Mouse (Mus musculus) lung, embryonic 16.5 days (tissue): ENCODE measurements around the gene Ccdc157. TPM values are rescaled to one million over a fixed set of nuclear protein-coding genes. Genes with fewer than 3 reads are reported as not detected.

Experiments
- ATAC-seq: fragments of 200-750 bp; cut with Nextera tagmentation; 2 replicates; pipeline ENCODE4 v1.8.0; 2017; ENCODE audit warnings: low read depth, mild to moderate bottlenecking, moderate library complexity
- H3K27ac ChIP-seq: fragments of 300-500 bp; sonication (generic); 2 replicates; pipeline ENCODE4 v1.5.1; 2014; ENCODE audit warnings: mild to moderate bottlenecking, control low read depth, low read length
- H3K27me3 ChIP-seq: fragments of 300-500 bp; sonication (generic); 2 replicates; pipeline ENCODE4 v1.6.1; 2014; ENCODE audit warnings: low read depth, low read length, mixed read lengths; ENCODE audit not compliant: control insufficient read depth, insufficient read depth
- H3K36me3 ChIP-seq: fragments of 300-500 bp; sonication (generic); 2 replicates; pipeline ENCODE4 v1.6.1; 2014; ENCODE audit warnings: low read length; ENCODE audit not compliant: control insufficient read depth, insufficient read depth
- H3K4me1 ChIP-seq: fragments of 300-500 bp; sonication (generic); replicated peaks from 2 replicates; pipeline ENCODE4 v1.6.1; 2014; ENCODE audit warnings: low read length, mixed read lengths; ENCODE audit not compliant: control insufficient read depth, insufficient read depth
- H3K4me2 ChIP-seq: fragments of 300-500 bp; sonication (generic); 2 replicates; pipeline ENCODE4 v1.6.1; 2014; ENCODE audit warnings: low read depth, low read length, control low read depth
- H3K4me3 ChIP-seq: fragments of 300-500 bp; sonication (generic); 2 replicates; pipeline ENCODE4 v1.5.1; 2014; ENCODE audit warnings: mild to moderate bottlenecking, low read length, control low read depth
- H3K9ac ChIP-seq: fragments of 300-500 bp; sonication (generic); 2 replicates; pipeline ENCODE4 v1.6.1; 2014; ENCODE audit warnings: low read length, control low read depth
- H3K9me3 ChIP-seq: fragments of 300-500 bp; sonication (generic); 2 replicates; pipeline ENCODE4 v1.6.1; 2016; ENCODE audit warnings: low read length; ENCODE audit not compliant: control insufficient read depth
- WGBS: fragments of 180-500 bp; shearing (Covaris S2); extraction: QIAGEN DNeasy Blood & Tissue Kit; methylation state at CpG from one replicate; pipeline ENCODE4 v1.1.7; 2014; 5-methylcytosine and 5-hydroxymethylcytosine counted together
- polyA plus RNA-seq: library from polyadenylated mRNA; unstranded; fragments of >200 nt; fragmentation: Nextera tagmentation; extraction: Ambion mirVana; gene quantifications from 2 replicates; pipeline ENCODE4 v1.2.1, GENCODE M21; 2015

Ccdc157 gene
- polyA plus RNA-seq, 1 experiment from 2014 or later: 9.2 TPM

DNA sequence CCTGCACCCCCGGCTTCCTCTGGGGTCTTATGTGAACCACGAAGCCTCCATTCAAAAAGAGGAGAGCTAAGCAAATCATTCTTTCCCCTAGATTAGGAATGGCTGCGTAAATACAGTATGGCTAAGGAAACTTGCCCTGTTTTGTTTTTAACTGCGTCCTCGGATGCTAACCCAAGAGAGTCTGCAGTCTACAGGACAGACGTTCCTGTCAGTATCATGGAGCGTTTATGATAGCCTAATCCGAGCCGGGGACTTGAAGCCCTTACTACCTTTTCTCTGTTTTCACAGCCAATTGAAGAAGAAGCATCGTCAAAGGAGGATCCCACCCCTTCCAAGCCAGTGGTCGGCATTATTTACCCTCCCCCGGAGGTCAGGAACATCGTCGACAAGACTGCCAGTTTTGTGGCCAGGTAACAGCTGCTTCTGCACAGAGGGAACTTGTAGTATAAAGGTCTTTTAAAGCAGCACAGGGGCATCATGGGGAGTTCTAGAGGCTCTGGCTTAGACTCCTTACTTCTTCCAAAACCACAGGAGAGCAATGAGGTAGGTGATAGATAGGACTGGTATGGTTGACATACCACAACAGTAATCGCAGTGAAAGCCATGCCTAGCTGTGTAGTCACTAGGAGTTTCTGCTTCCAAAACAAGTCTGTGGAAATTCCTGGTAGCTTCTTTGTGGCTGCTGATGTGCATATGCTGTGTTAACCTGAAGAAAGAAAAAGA, 826 bp upstream of the Ccdc157 start:
- WGBS: 4% methylated on average over 15 of the region's 15 CpGs
- peak overlapping the region; percentile 79 for H3K27ac ChIP-seq
- no peaks in the 10 kb centered on the region for H3K27me3 ChIP-seq
- H3K9ac ChIP-seq: peak overlapping the region; percentile 86
- peak overlapping the region; percentile 68 for H3K4me2 ChIP-seq
- peaks cover 17% of the 10 kb centered on the region for H3K36me3 ChIP-seq
- H3K9me3 ChIP-seq: no peaks in the 10 kb centered on the region
- peaks cover 17% of the 10 kb centered on the region for H3K4me1 ChIP-seq
- no peak for ATAC-seq
- H3K4me3 ChIP-seq: peak overlapping the region; percentile 84

DNA sequence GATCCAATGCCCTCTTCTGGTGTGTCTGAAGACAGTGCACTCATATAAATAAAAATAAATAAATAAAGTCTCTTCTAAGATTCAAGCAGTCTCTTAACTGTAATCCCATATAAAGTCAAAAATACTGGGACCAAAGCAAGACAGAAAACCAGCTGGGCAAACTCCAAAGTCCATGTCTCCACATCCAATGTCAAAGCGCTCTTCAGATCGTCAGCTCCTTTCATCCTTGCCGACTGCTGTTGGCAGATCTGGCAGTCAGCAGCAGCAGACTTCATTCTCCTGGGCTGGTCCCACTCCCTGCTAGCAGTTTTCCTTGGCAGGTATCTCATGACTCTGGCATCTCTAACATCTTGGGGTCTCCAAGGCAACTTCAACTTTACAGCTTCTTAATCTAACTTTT, 1.4 kb downstream of the Ccdc157 start:
- Histone ChIP-seq H3K27ac (no peak overlapping the region), H3K4me3 (no peak overlapping the region), H3K4me1 (peaks cover 17% of the 10 kb centered on the region), H3K36me3 (peaks cover 8% of the 10 kb centered on the region), H3K9me3 (no peaks in the 10 kb centered on the region), H3K4me2 (no peak overlapping the region), H3K27me3 (no peaks in the 10 kb centered on the region), H3K9ac (no peak overlapping the region)
- ATAC-seq: no peak
- WGBS: 78% methylated on average over 3 of the region's 3 CpGs

GRCm38 (mm10) chr11:4155641-4156040, 4.5 kb downstream of the Ccdc157 start:
- no peak for ATAC-seq
- WGBS: 64% methylated on average over 5 of the region's 5 CpGs
- H3K9me3 ChIP-seq: no peaks in the 10 kb centered on the region
- H3K36me3 ChIP-seq: no peaks in the 10 kb centered on the region
- no peak overlapping the region for H3K4me2 ChIP-seq
- H3K27me3 ChIP-seq: no peaks in the 10 kb centered on the region
- no peak overlapping the region for H3K9ac ChIP-seq
- H3K4me1 ChIP-seq: peaks cover 6% of the 10 kb centered on the region; the same call in 1 of the 2 replicates
- H3K27ac ChIP-seq: no peak overlapping the region
- H3K4me3 ChIP-seq: no peak overlapping the region

GRCm38 (mm10) chr11:4153694-4154093, 6.4 kb downstream of the Ccdc157 start:
- H3K27ac ChIP-seq: no peak overlapping the region
- WGBS: 85% methylated on average over 7 of the region's 7 CpGs
- no peak overlapping the region for H3K4me2 ChIP-seq
- no peaks in the 10 kb centered on the region for H3K36me3 ChIP-seq
- no peak overlapping the region for H3K4me3 ChIP-seq
- H3K4me1 ChIP-seq: no peaks in the 10 kb centered on the region
- H3K9ac ChIP-seq: no peak overlapping the region
- no peak for ATAC-seq
- H3K27me3 ChIP-seq: no peaks in the 10 kb centered on the region
- no peaks in the 10 kb centered on the region for H3K9me3 ChIP-seq

DNA sequence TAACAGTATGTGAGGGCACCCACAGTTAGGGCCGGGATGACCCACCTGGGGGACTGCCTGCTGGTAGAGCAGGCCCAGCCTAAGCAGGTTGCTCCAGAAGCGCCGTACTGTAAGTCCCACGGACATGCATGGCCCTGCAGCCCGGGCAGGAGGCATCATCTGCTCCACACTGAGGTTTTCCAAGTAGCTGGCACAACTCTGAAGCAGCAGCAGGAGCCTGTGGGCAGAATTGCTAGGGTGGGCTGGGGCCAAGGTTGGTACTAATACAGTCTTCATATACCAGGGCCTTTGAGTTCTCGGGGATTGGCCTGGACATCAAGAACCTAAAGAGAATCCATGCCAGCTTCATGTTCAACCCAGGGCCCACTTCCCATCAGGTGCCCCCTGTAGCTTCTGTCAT, 10.2 kb downstream of the Ccdc157 start:
- Histone ChIP-seq H3K9ac (no peak overlapping the region), H3K36me3 (no peaks in the 10 kb centered on the region), H3K4me1 (no peaks in the 10 kb centered on the region), H3K27me3 (no peaks in the 10 kb centered on the region), H3K4me2 (no peak overlapping the region), H3K4me3 (no peak overlapping the region), H3K27ac (no peak overlapping the region), H3K9me3 (no peaks in the 10 kb centered on the region)
- WGBS: 91% methylated on average over 6 of the region's 6 CpGs
- ATAC-seq: no peak

DNA sequence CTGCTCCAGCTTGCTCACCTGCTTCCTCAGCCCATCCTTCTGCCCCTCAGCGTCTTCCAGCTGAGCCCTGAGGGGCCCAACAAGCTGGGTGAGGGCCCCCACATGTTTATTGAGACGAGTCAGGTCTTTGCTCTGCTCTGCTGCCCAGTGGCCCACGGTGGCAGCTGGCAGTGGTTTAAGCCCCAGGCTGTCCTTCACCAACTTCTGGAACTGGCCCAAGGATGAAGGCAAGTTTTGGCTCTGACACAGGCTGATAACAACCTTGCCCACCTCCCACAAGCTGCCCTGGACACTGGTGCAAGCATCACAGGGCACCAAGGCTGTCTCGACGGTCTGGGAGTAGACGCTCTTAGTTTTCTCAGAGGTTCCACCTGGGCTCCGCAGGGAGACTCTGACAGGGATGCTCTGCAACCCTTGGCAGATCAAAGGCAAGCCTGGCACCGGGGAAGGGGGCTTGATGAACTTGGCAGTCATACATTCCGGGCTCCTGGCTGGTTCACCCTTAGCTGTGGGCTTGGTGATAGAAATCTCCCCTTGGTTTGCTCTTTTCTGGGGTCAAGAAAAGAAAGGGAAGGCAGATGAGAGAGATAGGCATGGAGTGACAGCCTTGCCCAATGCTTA, 11.4 kb downstream of the Ccdc157 start:
- H3K27ac ChIP-seq: no peak overlapping the region
- no peak overlapping the region for H3K4me3 ChIP-seq
- no peak for ATAC-seq
- no peak overlapping the region for H3K9ac ChIP-seq
- H3K9me3 ChIP-seq: no peaks in the 10 kb centered on the region
- no peaks in the 10 kb centered on the region for H3K36me3 ChIP-seq
- no peak overlapping the region for H3K4me2 ChIP-seq
- no peaks in the 10 kb centered on the region for H3K4me1 ChIP-seq
- no peaks in the 10 kb centered on the region for H3K27me3 ChIP-seq
- 75% methylated on average over 9 of the region's 9 CpGs for WGBS

DNA sequence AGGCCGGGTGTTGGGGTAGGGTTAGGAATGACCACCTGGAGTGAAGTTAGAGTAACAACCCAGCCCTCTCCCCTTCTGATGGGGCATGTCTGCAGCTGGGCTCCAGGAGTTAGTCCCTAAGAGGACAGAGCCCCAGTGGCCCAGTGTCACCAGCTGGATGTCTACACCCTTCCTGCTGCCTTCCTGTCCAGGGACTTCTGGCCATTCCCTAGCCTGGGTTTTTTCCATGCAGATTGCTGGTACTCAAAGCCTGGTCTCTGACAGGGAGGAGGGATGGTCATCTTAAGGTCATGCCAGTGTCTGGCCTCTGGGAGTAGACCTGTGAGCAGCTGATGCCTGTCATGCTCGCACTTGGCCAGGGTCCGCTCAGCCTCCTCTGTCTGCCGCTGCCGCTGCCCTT, 12.0 kb downstream of the Ccdc157 start:
- H3K27ac ChIP-seq: no peak overlapping the region
- no peak for ATAC-seq
- H3K9me3 ChIP-seq: no peaks in the 10 kb centered on the region
- 87% methylated on average over 5 of the region's 5 CpGs for WGBS
- H3K4me1 ChIP-seq: no peaks in the 10 kb centered on the region
- peaks cover 3% of the 10 kb centered on the region; the same call in 1 of the 2 replicates for H3K36me3 ChIP-seq
- H3K9ac ChIP-seq: no peak overlapping the region
- H3K4me3 ChIP-seq: no peak overlapping the region
- H3K4me2 ChIP-seq: no peak overlapping the region
- H3K27me3 ChIP-seq: no peaks in the 10 kb centered on the region

DNA sequence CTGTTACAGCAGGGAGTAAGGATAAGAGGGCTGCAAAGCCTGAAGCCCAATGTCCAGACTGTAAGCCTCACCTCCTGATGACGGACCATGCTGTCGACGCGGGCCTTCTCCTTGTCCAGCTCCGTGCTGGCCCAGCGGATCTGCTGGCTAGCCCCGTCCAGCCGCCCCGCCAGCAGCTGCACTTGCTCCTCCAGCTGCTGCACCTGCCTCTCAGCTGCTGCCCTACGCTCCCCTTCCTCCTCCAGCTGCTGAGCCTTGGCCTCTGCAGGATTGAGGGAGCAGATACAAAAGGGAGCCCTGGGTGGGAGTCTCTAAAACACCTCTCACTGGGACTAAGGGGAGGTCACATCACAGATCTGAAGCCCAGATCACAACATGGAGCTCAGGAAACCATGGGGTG, 13.0 kb downstream of the Ccdc157 start:
- WGBS: 78% methylated on average over 10 of the region's 10 CpGs

GRCm38 (mm10) chr11:4146381-4146780, 13.7 kb downstream of the Ccdc157 start:
- no peaks in the 10 kb centered on the region for H3K27me3 ChIP-seq
- H3K9ac ChIP-seq: no peak overlapping the region
- H3K9me3 ChIP-seq: no peaks in the 10 kb centered on the region
- peaks cover 17% of the 10 kb centered on the region for H3K36me3 ChIP-seq
- no peak overlapping the region for H3K27ac ChIP-seq
- no peaks in the 10 kb centered on the region; the same call in 1 of the 2 replicates for H3K4me1 ChIP-seq
- ATAC-seq: no peak
- no peak overlapping the region for H3K4me2 ChIP-seq
- no peak overlapping the region for H3K4me3 ChIP-seq
- WGBS: 76% methylated on average over 6 of the region's 6 CpGs

More for the DNA sequence above, 13.0 kb downstream of the Ccdc157 start:
- Histone ChIP-seq H3K4me2 (no peak overlapping the region), H3K27me3 (no peaks in the 10 kb centered on the region), H3K27ac (no peak overlapping the region), H3K9ac (no peak overlapping the region), H3K36me3 (peaks cover 12% of the 10 kb centered on the region; the same call in 1 of the 2 replicates), H3K4me3 (no peak overlapping the region), H3K9me3 (no peaks in the 10 kb centered on the region), H3K4me1 (no peaks in the 10 kb centered on the region)
- ATAC-seq: no peak
